Mouse (Mus musculus) adrenal gland, postnatal 4 days (tissue): ENCODE measurements around the gene Rin3. TPM values are rescaled to one million over a fixed set of nuclear protein-coding genes. Genes with fewer than 3 reads are reported as not detected.

Experiments
- DNase-seq, 2 experiments: peaks; one replicate each; pipeline ENCODE4 v3.0.0; 2021 to 2022; ENCODE audit warnings: low spot score in 2 of 2, mixed read lengths in 2 of 2
- total RNA-seq, 2 experiments: library from RNA; stranded (reverse); gene quantifications; 2 replicates each; pipeline ENCODE4 v1.2.3; 2021

Gene Rin3
- total RNA-seq, 2 experiments from 2014 or later, result 16.7 to 19.8 TPM

GRCm38 (mm10) chr12:102299209-102299608 lies 16.4 kb downstream of the Rin3 start:
- DNase-seq, result no peak

GRCm38 (mm10) chr12:102301585-102301984 lies 18.7 kb downstream of the Rin3 start:
- DNase-seq, result no peak

DNA sequence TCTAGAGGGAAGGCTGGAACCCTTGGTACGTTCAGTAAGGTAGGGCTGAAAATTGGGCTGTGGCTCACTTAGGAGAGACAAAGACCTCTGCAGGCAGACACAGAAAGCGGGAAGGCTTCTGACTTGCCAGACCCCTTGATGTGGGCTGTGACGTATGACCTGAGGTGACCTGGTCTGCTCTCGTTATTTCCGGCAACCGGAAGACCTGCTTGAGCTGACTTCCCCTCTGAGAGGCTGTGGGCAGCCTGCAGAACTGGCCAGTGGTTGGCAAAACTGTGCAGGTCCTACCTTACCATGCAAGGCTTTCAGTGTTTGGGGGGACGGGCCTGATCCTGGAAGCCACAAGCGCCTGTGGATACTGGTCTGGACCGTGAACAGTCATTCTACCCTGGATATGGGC lies 19.5 kb downstream of the Rin3 start:
- DNase-seq, result no peak

GRCm38 (mm10) chr12:102302831-102303351 lies 20.0 kb downstream of the Rin3 start:
- DNase-seq, result no peak

DNA sequence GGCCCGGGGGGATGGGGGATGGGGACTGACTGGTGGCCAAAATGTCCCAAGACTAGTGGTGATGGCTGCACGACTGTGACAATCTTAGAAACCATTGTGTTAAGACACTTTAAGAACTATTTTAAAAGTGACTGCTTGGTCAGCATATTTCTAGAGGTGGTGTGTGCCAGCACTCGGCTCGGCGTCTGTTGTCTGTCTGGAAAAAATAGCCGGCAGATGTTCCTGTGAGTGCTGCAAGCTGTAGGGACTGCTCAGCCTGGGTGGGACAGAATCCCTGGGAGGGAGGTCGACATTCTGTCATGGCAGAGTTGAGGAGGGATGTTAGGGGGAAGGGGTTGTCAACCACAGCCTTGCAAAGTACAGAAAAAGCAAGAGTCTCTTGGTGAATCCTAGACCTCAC lies 21.0 kb downstream of the Rin3 start:
- no peak for DNase-seq

DNA sequence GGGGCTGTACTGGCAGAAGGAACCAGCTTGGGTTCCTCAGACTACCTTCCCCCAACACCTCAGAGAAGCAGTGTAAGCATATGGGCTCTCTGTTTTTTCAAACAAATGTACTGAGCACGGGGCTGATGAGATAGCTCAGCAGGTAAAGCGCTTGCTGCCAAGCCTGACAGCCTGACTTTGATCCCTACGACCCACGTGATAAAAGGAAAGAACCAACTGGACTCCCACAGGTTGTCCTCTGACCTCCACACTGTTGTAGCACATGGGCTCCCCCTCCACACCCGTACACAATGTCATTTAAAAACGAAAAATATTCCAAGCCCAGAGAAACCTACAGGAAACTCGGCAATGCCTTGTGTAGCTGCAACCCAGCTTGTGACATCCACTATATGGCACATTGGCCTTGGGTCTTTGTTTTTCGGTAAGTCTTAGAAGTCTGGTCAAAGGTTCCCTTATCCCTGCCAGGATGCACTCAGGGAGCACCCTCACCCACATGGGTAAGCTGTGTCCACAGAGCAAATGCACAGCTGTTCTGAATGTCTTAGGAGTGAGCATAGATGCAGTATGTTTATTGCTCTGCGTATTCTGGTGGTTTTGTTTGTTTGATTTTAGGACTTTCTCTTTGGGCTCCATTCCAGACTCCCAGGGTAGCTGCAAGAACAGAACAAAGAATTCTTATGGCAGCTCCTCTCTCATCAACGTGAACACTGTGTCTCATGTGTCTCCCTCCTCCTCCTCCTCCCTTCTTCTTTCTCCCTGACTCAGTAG lies 22.4 kb downstream of the Rin3 start:
- no peak for DNase-seq

GRCm38 (mm10) chr12:102308001-102308456 lies 25.2 kb downstream of the Rin3 start:
- DNase-seq, result no peak

GRCm38 (mm10) chr12:102308457-102309011 lies 25.7 kb downstream of the Rin3 start:
- DNase-seq, result no peak

- DNase-seq, result no peak
Measured at GRCm38 (mm10) chr12:102309099-102309799, 26.4 kb downstream of the Rin3 start.

- DNase-seq, result no peak
Measured at GRCm38 (mm10) chr12:102309800-102310195, 26.9 kb downstream of the Rin3 start.

DNA sequence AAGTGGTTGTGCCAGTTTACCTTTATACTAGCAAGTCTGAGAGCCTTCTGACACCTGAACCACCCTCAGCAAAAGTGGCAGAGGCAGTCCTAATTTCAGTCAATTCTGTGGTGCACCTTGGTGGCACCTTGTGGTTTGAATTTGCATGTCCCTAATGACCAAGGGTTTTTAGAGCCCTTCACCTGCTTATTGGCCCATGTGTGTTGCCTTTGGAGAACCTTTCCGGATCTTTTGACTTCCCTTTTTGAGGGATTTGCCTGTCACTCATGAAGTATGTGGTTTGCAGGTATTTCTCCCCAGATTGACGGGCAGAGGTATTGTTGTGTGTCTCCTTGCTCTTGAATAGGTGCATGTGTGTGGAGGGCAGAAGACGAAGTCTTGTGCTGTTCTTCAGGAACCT lies 27.4 kb downstream of the Rin3 start:
- no peak for DNase-seq

DNA sequence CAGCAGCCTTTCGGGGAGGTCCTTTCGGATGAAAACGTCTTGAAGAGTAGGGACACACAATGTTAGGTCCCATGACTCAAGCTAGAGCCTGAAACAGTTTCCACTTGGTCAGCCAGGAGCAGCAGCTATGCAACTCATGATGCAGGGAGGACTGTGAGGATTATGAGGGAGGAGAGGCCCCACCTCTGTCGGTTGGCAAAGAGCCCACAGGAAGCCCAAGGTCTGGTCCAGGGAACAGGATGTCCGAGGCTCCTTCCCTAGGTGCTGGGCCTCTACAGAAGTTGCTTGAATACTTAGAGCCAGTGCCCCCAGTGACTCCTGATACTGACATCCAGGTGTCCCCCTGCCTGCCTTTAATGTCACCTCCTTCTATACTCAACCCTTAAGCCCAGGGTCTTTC lies 28.6 kb downstream of the Rin3 start:
- DNase-seq, result no peak

DNA sequence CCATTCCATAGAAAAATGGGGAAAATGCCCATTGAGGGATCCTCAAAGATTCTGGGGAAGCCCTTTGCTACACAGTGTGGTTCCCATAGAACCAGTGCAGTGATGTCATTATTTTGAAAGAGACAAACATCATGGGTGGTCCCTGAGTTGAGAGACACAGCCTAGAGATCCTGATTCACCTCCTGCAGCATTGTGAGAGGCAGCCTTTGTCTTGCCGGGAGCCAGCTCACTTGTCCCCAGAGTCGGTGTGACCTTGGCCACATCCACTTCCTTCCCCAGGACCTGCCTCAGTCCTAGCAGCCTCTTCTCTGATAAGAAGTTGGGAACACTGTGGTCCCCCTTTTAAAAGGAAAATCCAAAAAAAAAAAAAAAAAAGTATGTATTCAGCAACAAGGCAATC lies 36.3 kb downstream of the Rin3 start:
- DNase-seq, result no peak

- DNase-seq, result no peak
Measured at GRCm38 (mm10) chr12:102319899-102320298, 37.1 kb downstream of the Rin3 start.

DNA sequence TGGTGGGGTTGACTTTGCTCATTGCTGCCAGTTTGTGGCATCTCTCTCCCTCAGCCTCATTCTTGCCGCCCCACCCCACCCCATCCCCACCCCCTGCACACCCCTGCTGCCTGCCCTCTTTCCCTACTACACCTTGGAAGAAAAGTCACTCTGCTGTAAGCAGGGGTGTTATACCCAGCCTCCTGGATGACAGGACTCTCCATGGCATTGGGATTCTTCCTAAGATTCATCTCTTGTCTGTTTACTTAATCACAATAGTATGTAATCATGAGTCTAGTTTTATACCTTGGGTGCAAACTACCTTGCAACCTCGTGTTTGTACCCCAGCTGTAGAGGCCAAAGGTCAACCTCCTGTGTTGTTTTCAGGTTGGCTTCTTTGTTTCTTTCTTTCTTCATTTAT lies 37.5 kb downstream of the Rin3 start:
- no peak for DNase-seq

DNA sequence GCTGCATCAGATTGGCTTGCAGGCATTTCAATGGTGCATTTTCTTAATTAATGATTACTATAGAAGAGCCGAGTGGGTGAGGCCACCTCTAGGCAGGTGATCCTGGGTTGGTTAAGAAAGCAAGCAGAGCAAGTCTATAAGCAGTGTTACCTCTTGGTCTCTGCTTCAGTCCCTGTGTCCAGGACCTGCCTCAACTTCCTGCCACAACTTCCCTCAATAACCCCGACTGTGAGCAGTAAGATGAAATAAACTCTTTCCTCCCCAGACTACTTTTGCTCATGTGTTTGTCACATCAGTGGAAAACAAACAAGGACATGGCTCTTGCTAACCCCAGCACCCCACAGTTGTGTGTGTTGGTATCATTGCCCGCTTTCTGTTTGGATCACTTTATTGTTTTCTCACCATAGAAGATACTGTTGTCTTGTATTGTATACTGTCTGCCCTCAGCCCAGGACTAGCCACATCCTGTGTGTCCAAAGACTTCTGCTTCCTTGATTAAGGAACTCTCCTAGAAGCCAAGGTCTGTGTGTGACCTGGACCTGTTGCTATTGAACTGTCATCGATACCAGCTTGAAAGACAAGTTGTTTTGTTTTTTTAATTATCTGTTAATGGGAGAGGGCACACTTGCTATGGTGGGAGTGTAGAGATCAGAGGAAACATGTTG lies 38.3 kb downstream of the Rin3 start:
- DNase-seq, result no peak

DNA sequence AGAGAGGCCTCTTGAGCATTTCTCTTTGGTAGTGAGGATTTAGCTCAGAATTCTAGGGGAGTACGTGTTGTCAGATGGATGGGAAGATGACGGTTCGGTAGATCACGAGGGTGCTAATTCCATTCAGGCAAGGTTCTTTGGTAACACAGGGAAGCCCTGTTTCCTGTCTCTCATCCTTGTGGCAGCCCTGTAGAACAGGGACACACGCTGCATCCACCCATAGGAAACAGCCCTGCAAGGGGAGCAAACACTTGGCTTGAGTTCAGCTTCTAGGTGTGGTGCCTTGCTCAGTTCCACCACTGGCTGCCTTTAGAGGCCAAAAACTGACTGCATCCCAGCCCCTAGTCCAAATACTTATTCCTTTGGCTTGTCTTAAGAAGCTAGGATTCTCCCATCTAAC lies 39.0 kb downstream of the Rin3 start:
- DNase-seq, result no peak

DNA sequence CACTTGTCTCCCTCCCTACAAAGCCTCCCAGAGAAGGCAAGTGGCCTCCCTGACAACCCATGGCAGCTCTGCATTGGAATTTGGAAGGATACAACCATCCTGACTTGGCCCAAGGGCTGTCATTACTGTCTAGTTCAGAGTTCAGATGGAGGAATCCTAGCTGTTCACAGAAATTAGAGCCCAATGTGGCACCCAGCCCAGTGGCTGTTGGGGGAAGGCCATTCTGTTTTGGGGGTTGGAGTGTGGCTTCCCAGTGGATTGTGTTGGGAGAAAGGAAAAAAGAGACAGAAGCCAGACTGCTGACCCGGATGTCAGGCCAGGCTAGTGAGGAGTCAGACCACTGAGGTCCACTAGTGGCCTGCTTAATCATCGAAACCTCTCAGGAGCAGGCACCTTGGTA lies 40.5 kb downstream of the Rin3 start:
- DNase-seq, result no peak

GRCm38 (mm10) chr12:102324156-102324885 lies 41.5 kb downstream of the Rin3 start:
- no peak for DNase-seq

- DNase-seq, result no peak
Measured at GRCm38 (mm10) chr12:102324886-102325220, 42.0 kb downstream of the Rin3 start.

- no peak for DNase-seq
Measured at GRCm38 (mm10) chr12:102326753-102327340, 44.0 kb downstream of the Rin3 start.
